8 mouse cellular contexts compared by ENCODE assay signal in genomic region chr6:88387836-88388724, GRCm38 (mm10). TPM values are rescaled to one million over a fixed set of nuclear protein-coding genes. Genes with fewer than 3 reads are reported as not detected.
DNase-seq lines count a peak whose midpoint lies in the region; ATAC-seq and TF ChIP-seq lines count a peak whose summit lies in the region.
"Had no signal": no experiment of that assay in that cellular context is flagged by ENCODE, and none has a peak within 500 bp of the region (broad histone marks: within the 10 kb centered on the region; RNA-seq: fewer than 3 reads in every experiment).

No protein-coding gene starts in this region.

- no peaks in the 10 kb centered on the region for H3K9me3 ChIP-seq in lung, embryonic 16.5 days (ENCODE audit: control insufficient read depth, low read length)
- H3K9me3 ChIP-seq in forebrain, embryonic 14.5 days (replicated peaks; ENCODE audit: control insufficient read depth, low read length) = no peaks in the 10 kb centered on the region
- no peaks in the 10 kb centered on the region for H3K9me3 ChIP-seq in intestine, embryonic 16.5 days (ENCODE audit: control insufficient read depth, low read length)
- no peaks in the 10 kb centered on the region for H3K9me3 ChIP-seq in stomach, embryonic 15.5 days

- no peak for TF ChIP-seq POLR2A in lung, adult 2 months (IDR thresholded peaks at IDR 0.05; ENCODE audit: borderline replicate concordance, extremely low read depth, low read depth, low read length)

- H3K9ac ChIP-seq in lung, embryonic 16.5 days (ENCODE audit: low read length) = no peak overlapping the region
- H3K9ac ChIP-seq in forebrain, embryonic 14.5 days (ENCODE audit: low read length) = no peak overlapping the region
- no peak overlapping the region for H3K9ac ChIP-seq in intestine, embryonic 16.5 days (ENCODE audit: low read depth, low read length)
- no peak overlapping the region for H3K9ac ChIP-seq in stomach, embryonic 15.5 days

- TF ChIP-seq CTCF in lung, adult 2 months (IDR thresholded peaks at IDR 0.05; ENCODE audit: insufficient read depth, low read length) = no peak

- H3K4me2 ChIP-seq in lung, embryonic 16.5 days (ENCODE audit: low read depth, low read length) = no peak overlapping the region
- no peak overlapping the region for H3K4me2 ChIP-seq in forebrain, embryonic 14.5 days (ENCODE audit: low read length)
- H3K4me2 ChIP-seq in intestine, embryonic 16.5 days (ENCODE audit: low read depth, low read length) = no peak overlapping the region
- no peak overlapping the region for H3K4me2 ChIP-seq in stomach, embryonic 15.5 days

- WGBS in lung, embryonic 16.5 days = 57% methylated on average over 8 of the region's 8 CpGs
- WGBS in lung, adult 2 months = 70% methylated on average over 8 of the region's 8 CpGs
- WGBS in forebrain, embryonic 14.5 days = 18% methylated on average over 8 of the region's 8 CpGs
- WGBS in intestine, embryonic 16.5 days = 64% methylated on average over 8 of the region's 8 CpGs
- WGBS in stomach, embryonic 15.5 days = 52% methylated on average over 8 of the region's 8 CpGs

- peaks cover 28% of the 10 kb centered on the region for H3K4me1 ChIP-seq in lung, embryonic 16.5 days (replicated peaks; ENCODE audit: control insufficient read depth, insufficient read depth, low read length)
- no peaks in the 10 kb centered on the region for H3K4me1 ChIP-seq in lung, adult 2 months (ENCODE audit: control insufficient read depth, insufficient read depth, low read length)
- H3K4me1 ChIP-seq in forebrain, embryonic 14.5 days (ENCODE audit: control insufficient read depth, insufficient read depth, low read length) = peaks cover 24% of the 10 kb centered on the region
- peaks cover 14% of the 10 kb centered on the region for H3K4me1 ChIP-seq in intestine, embryonic 16.5 days (ENCODE audit: control insufficient read depth, insufficient read depth, low read length)
- H3K4me1 ChIP-seq in stomach, embryonic 15.5 days = peaks cover 23% of the 10 kb centered on the region

- no peak overlapping the region for H3K4me3 ChIP-seq in lung, embryonic 16.5 days (ENCODE audit: low read length)
- no peak overlapping the region for H3K4me3 ChIP-seq in lung, adult 2 months (replicated peaks; ENCODE audit: extremely low read depth, low read depth, low read length)
- H3K4me3 ChIP-seq in forebrain, embryonic 14.5 days (ENCODE audit: low read depth, low read length) = no peak overlapping the region
- no peak overlapping the region for H3K4me3 ChIP-seq in intestine, embryonic 16.5 days (ENCODE audit: low read length)
- no peak overlapping the region for H3K4me3 ChIP-seq in stomach, embryonic 15.5 days (replicated peaks)

- peak; percentile 71 for ATAC-seq in lung, embryonic 16.5 days (ENCODE audit: low read depth)
- ATAC-seq in forebrain, embryonic 14.5 days = peak; percentile 82
- peak; percentile 22; the same call in 1 of the 2 replicates for ATAC-seq in intestine, embryonic 16.5 days
- peak; percentile 57; the same call in 1 of the 2 replicates for ATAC-seq in stomach, embryonic 15.5 days (ENCODE audit: insufficient read depth, low FRiP score, low read depth)
- ATAC-seq: Patski had no signal

- H3K36me3 ChIP-seq in lung, embryonic 16.5 days (ENCODE audit: control insufficient read depth, insufficient read depth, low read length) = no peaks in the 10 kb centered on the region
- no peaks in the 10 kb centered on the region for H3K36me3 ChIP-seq in forebrain, embryonic 14.5 days (ENCODE audit: control insufficient read depth, insufficient read depth, low read length)
- no peaks in the 10 kb centered on the region for H3K36me3 ChIP-seq in intestine, embryonic 16.5 days (ENCODE audit: control insufficient read depth, insufficient read depth, low read length)
- H3K36me3 ChIP-seq in stomach, embryonic 15.5 days = no peaks in the 10 kb centered on the region

- no peak for DNase-seq in lung, adult 2 months
- peak; percentile 90 for DNase-seq in forebrain, embryonic 14.5 days (ENCODE audit: low spot score)
- no peak for DNase-seq in gastrocnemius, postnatal 25 days
- no peak for DNase-seq in adrenal gland, adult 8-10 months

- H3K27ac ChIP-seq in lung, embryonic 16.5 days (ENCODE audit: low read length) = peak overlapping the region; percentile 88
- H3K27ac ChIP-seq in forebrain, embryonic 14.5 days (ENCODE audit: low read depth, low read length) = peak overlapping the region; percentile 83
- peak overlapping the region; percentile 81 for H3K27ac ChIP-seq in intestine, embryonic 16.5 days (ENCODE audit: low read length)
- peak overlapping the region; percentile 88 for H3K27ac ChIP-seq in stomach, embryonic 15.5 days

- no peaks in the 10 kb centered on the region for H3K27me3 ChIP-seq in lung, embryonic 16.5 days (ENCODE audit: control insufficient read depth, insufficient read depth, low read depth, low read length)
- H3K27me3 ChIP-seq in forebrain, embryonic 14.5 days (replicated peaks; ENCODE audit: control insufficient read depth, insufficient read depth, low read length) = no peaks in the 10 kb centered on the region
- no peaks in the 10 kb centered on the region for H3K27me3 ChIP-seq in intestine, embryonic 16.5 days (replicated peaks; ENCODE audit: control insufficient read depth, insufficient read depth, low read length)
- H3K27me3 ChIP-seq in stomach, embryonic 15.5 days (replicated peaks) = no peaks in the 10 kb centered on the region
- H3K27me3 ChIP-seq: Patski had no signal

RNA-seq across cellular contexts. Expression of gene Eefsec, which starts 58.3 kb away (rescaled TPM):
- polyA plus RNA-seq in lung, embryonic 16.5 days (2015; fragmentation: Nextera tagmentation; extraction: Ambion mirVana) = 30.2 and 38.9 TPM in 2 replicates
- polyA plus RNA-seq in lung, adult 2 months (2012; rRNA removed) = 14.0 and 16.9 TPM in 2 replicates
- polyA plus RNA-seq in forebrain, embryonic 14.5 days (2014; fragmentation: Nextera tagmentation; extraction: Ambion mirVana) = 30.5 and 33.1 TPM in 2 replicates
- 34.4 and 40.8 TPM in 2 replicates for polyA plus RNA-seq in intestine, embryonic 16.5 days (2015; fragmentation: Nextera tagmentation; extraction: Ambion mirVana)
- polyA plus RNA-seq in stomach, embryonic 15.5 days (2015; fragmentation: Nextera tagmentation; extraction: Ambion mirVana) = 35.5 and 36.5 TPM in 2 replicates
- 1 to 10 TPM; 7.4 to 7.5 TPM for total RNA-seq in gastrocnemius, postnatal 25 days (2021)
- 10 to 100 TPM; 17.7 to 22.6 (median 19.1) TPM for total RNA-seq in adrenal gland, adult 8-10 months (2022)

Comparison
In these comparisons a context has a peak if more than half of its experiments do, and no peak if none do; other contexts are left out.
1. ATAC-seq: peak in every context shown above with its lines; median percentile 82 in forebrain, embryonic 14.5 days; 71 in lung, embryonic 16.5 days; 57 in stomach, embryonic 15.5 days; 22 in intestine, embryonic 16.5 days.